Mouse (Mus musculus) CD4-positive helper T cell, adult 2 months (primary cell): ENCODE measurements at regions not wholly inside any gene's neighbourhood (a gene's known extent, or its start where the extent isn't known, plus 50 kb on each side); places are given as distances from the start of the nearest gene placed in this dataset.

Experiments used
- DNase-seq: peaks from one replicate; pipeline ENCODE4 v3.0.0-alpha.2; 2012; ENCODE audit warnings: low read depth, missing footprints, low spot score

GRCm38 (mm10) chr5:103309806-103310525, 98.8 kb upstream of the Mapk10 start:
- DNase-seq: no peak

GRCm38 (mm10) chr5:103305716-103306447, 94.7 kb upstream of the Mapk10 start:
- no peak for DNase-seq

- DNase-seq: no peak
These were observed 93.8 kb upstream of the Mapk10 start for GRCm38 (mm10) chr5:103304975-103305374.

DNA sequence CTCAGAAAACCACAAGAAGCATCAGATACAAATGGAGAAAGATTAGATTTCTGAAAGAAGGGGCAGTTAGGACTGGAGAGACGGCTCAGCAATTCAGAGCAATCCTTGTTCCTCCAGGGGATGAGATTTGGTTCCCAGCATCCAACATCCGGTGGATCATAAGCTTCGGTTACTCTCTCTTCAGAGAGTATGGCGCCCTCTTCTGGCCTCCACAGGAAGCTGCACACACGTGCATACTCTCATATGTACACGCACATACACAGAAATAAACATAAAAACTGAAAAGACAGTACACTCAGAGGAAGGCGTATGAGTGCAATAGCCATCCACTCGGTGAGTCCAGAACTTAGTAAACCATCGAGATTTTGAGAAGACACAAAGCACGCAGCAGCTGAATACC, 91.6 kb upstream of the Mapk10 start:
- DNase-seq: no peak

GRCm38 (mm10) chr5:103301303-103301702, 90.2 kb upstream of the Mapk10 start:
- DNase-seq: no peak

DNA sequence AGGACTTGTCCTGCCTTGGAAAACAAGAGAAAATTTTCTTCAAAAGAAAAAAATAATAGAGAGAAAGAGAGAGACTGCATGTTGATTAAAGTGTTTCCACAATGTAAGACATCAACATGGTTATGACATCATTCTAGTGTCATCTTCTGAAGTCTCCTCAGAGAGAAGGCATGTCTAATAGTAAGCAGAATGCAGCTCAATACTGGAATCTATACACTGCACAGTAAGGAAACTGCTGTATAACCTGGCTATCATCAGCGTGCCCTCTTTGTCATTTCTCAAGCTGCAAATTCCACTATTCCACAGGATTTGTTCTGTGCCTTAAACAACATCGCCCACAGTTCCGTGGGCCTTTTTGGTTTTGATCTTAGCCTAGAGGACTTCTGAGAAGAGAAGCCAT, 82.8 kb upstream of the Mapk10 start:
- no peak for DNase-seq

GRCm38 (mm10) chr5:103291691-103292090, 80.6 kb upstream of the Mapk10 start:
- DNase-seq: no peak

GRCm38 (mm10) chr5:103291219-103291618, 80.1 kb upstream of the Mapk10 start:
- no peak for DNase-seq

DNA sequence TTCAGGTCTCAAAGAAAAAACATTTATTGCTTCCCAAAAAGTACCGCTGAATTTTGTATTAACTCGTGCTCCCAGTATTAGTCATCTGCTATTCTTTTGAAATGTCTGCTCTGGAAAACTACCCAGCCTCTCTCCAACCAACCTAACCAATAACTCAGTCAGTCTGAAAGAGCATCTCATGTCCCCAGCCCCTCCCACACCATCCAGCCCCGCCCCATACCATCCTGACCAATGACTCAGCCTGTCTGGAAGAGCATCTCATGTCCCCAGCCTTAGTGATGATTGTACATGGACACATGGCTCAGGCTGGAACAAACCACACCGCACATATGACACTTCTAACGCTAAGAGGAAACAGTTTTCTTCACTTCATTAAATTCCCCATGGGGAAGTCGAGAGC, 58.1 kb upstream of the Mapk10 start:
- DNase-seq: no peak

- DNase-seq: no peak
These were observed 53.8 kb upstream of the Mapk10 start for GRCm38 (mm10) chr5:103264903-103265302.

DNA sequence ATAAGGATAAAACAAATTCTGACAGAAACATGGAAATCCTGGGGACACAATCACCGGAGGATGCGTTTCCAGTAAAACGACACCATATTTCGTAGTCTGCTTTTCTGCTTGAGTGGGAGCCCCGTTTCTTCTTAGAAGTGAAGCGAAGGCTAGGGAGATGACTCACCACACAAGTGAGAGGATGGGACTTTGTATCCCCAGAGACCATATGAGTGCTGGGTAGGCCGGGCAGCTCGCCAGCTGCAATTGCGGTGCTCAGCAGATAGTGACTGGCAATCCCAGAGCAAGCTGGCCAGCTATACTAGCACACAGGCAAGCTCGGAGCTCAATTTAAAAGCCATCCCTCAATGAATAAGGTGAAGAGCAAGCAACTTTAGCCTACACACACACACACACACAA, 50.3 kb upstream of the Mapk10 start:
- DNase-seq: no peak
